Mouse (Mus musculus) testis, adult 2 months (tissue): ENCODE measurements around the gene Fto.

Source experiments
- CTCF ChIP-seq: fragments of 200-500 bp; IDR thresholded peaks from 2 replicates; pipeline ENCODE4 v1.5.1; 2012; ENCODE audit warnings: low read depth, mild to moderate bottlenecking, inconsistent platforms, low read length, moderate library complexity; ENCODE audit not compliant: control insufficient read depth, insufficient read depth, insufficient replicate concordance
- POLR2A ChIP-seq: fragments of 200-500 bp; IDR thresholded peaks from 2 replicates; pipeline ENCODE4 v1.6.1; 2012; ENCODE audit warnings: low read depth, mild to moderate bottlenecking, inconsistent platforms, low read length, moderate library complexity; ENCODE audit not compliant: control insufficient read depth

- TF ChIP-seq CTCF (no peak), POLR2A (no peak)
Measured at GRCm38 (mm10) chr8:91637684-91638083, 324.4 kb downstream of the Fto start.
